Mouse (Mus musculus) brain, embryonic 14.5 days (tissue): Measurements from ENCODE around the gene Kdm7a.

Experiments
- CTCF ChIP-seq: fragments of 200-500 bp; IDR thresholded peaks from 2 replicates; pipeline ENCODE4 v1.5.1; 2012; ENCODE audit warnings: inconsistent platforms, mild to moderate bottlenecking, moderate library complexity, borderline replicate concordance; ENCODE audit not compliant: insufficient read depth, insufficient read length; ENCODE audit errors: extremely low read depth
- POLR2A ChIP-seq: fragments of 200-500 bp; IDR thresholded peaks from 2 replicates; pipeline ENCODE4 v1.6.1; 2012; ENCODE audit warnings: mild to moderate bottlenecking, inconsistent platforms, borderline replicate concordance; ENCODE audit not compliant: poor library complexity, insufficient read depth, insufficient read length, severe bottlenecking; ENCODE audit errors: extremely low read depth

- TF ChIP-seq POLR2A (no peak), CTCF (no peak)
Measured at GRCm38 (mm10) chr6:39132556-39132955, 74.0 kb downstream of the Kdm7a start.
